Mouse (Mus musculus) B cell, adult 62 days (primary cell): Measurements from ENCODE around the gene Klhl2. TPM values are rescaled to one million over a fixed set of nuclear protein-coding genes. Genes with fewer than 3 reads are reported as not detected.

ENCODE experiments used
- total RNA-seq: library from RNA; stranded (reverse); gene quantifications from 4 replicates; pipeline ENCODE4 v1.2.4, GENCODE M21; 2023

Klhl2 gene
- total RNA-seq: 19.5 to 29.2 TPM (median 23.3 TPM) in 4 replicates

GRCm38 (mm10) chr8:64849897-64850541 is at the start of gene Klhl2:
Klhl2 (minus strand) TSS chr8:64850017.

GRCm38 (mm10) chr8:64733271-64733943 is 116.4 kb downstream of the Klhl2 start, which contains the start of gene Msmo1:
Msmo1 (minus strand) TSS chr8:64733792.

DNA sequence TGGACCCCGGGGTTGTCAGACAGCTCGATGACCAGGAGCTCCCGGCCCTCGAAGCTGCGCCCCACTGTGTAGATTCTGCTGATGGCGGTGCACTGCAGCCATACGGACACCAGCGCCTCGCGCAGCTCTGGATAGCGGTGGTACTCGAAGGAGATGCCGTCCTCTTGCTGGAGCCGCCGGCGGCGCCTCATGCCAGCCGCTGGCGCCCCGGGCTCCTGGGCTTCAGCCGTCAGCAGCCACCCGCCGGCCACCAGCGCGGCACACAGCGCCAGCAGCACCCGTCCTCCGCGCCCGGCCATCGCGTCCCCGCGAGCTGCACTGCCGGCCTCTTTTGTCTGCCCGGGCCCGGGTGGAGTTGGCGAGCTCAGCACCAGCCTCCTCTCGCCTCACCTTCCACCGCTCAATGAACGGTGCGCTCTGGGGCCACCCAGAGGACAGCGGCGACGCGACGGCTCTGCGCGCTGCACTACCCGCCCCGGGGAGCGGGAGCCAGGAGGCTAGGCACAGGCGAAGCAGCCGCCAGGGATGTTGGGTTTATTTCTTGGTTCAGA is 157.1 kb downstream of the Klhl2 start, which contains the start of gene Cpe:
Gene Cpe (minus strand): TSS at position 404 of the 551 bp plus-strand sequence.

Other genes starting within 250 kb of the Klhl2 start
- gene Cpe, start 157.0 kb downstream of the Klhl2 start, total RNA-seq: not detected in 4 replicates
- 22.3 to 42.9 TPM (median 27.6 TPM) in 4 replicates for gene Msmo1, start 116.2 kb downstream of the Klhl2 start, total RNA-seq
- gene Tmem192, start 97.2 kb upstream of the Klhl2 start, total RNA-seq: 44.5 to 54.5 TPM (median 45.5 TPM) in 4 replicates
- gene Trim75, start 137.8 kb upstream of the Klhl2 start, total RNA-seq: not detected in 4 replicates
- not detected in 4 replicates for gene Trim61, start 168.5 kb upstream of the Klhl2 start, total RNA-seq
- not detected in 4 replicates for gene Trim60, start 168.6 kb upstream of the Klhl2 start, total RNA-seq
- not detected in 4 replicates for gene Apela, start 187.3 kb upstream of the Klhl2 start, total RNA-seq
- gene Gm10663, start 225.0 kb upstream of the Klhl2 start, total RNA-seq: not detected in 4 replicates